Mouse (Mus musculus): ENCODE results near the gene Sik2. TPM values are rescaled to one million over a fixed set of nuclear protein-coding genes. Genes with fewer than 3 reads are reported as not detected.

Sik2 gene
- polyA plus RNA-seq, 1 experiment from 2014 or later, result 18.2 TPM

DNA sequence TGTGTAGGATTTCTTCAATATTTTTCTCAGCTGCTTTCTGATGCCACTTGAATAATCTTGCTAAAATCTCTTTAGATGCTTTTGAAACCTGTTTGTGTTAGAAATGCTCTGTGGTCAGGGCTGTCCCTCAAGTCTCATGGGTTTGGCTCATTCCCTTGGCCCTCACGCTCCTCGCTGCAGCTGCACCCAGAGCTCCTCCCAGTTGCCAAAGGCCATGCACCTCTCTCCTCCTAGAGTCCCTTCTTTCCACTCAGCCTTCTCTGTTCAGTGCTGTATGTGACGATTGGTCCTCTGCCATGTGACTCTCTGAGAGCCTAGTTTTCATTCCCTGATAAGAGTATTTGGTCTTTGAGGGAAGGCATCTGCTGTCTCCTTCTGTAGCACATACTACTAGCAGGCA lies 131.4 kb downstream of the Sik2 start:
- Histone ChIP-seq H3K27ac (no peak overlapping the region), H3K9me3 (replicated peaks) (no peaks in the 10 kb centered on the region), H3K4me1 (no peaks in the 10 kb centered on the region), H3K4me3 (replicated peaks) (no peak overlapping the region), H3K36me3 (peaks cover 95% of the 10 kb centered on the region), H3K9ac (no peak overlapping the region), H3K4me2 (no peak overlapping the region), H3K27me3 (no peaks in the 10 kb centered on the region)
- 69% methylated on average over 3 of the region's 3 CpGs for WGBS
- ATAC-seq (replicated peaks; ENCODE audit: low FRiP score), result no peak

- WGBS, result 91% methylated on average over 3 of the region's 3 CpGs
- no peaks in the 10 kb centered on the region for H3K4me1 ChIP-seq
- H3K4me3 ChIP-seq (replicated peaks), result no peak overlapping the region
Observed at GRCm38 (mm10) chr9:50876287-50876686, 132.6 kb downstream of the Sik2 start.

DNA sequence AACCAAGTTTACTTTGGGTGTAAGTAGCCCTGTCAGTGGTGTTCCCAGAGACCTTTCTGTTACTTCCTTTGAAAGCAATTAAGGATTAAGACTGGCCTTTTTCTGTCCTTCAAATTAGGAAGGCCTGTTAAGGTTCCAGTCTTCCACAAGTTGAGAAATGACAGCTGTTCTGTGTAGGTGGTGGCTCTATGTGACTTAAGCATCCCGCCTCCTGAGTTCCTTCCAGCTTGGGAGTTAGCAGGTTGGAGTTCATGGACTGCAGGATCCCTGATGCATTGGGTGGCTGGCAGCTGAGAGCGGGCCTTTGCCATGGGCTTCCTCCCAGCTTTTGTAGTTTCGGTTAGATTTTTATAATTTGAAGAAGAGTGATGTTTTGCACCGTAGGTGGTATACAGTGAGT lies 133.4 kb downstream of the Sik2 start:
- Histone ChIP-seq H3K27me3 (no peaks in the 10 kb centered on the region), H3K9me3 (replicated peaks) (no peaks in the 10 kb centered on the region), H3K36me3 (peaks cover 90% of the 10 kb centered on the region), H3K27ac (no peak overlapping the region), H3K9ac (no peak overlapping the region), H3K4me3 (replicated peaks) (no peak overlapping the region), H3K4me2 (no peak overlapping the region), H3K4me1 (no peaks in the 10 kb centered on the region)
- 90% methylated on average over 4 of the region's 4 CpGs for WGBS
- no peak for ATAC-seq (replicated peaks; ENCODE audit: low FRiP score)

More at GRCm38 (mm10) chr9:50876287-50876686, 132.6 kb downstream of the Sik2 start:
- Histone ChIP-seq H3K36me3 (peaks cover 87% of the 10 kb centered on the region), H3K9ac (no peak overlapping the region), H3K9me3 (replicated peaks) (no peaks in the 10 kb centered on the region), H3K27me3 (no peaks in the 10 kb centered on the region), H3K4me2 (no peak overlapping the region), H3K27ac (no peak overlapping the region)
- no peak for ATAC-seq (replicated peaks; ENCODE audit: low FRiP score)

GRCm38 (mm10) chr9:50874031-50874430 lies 134.8 kb downstream of the Sik2 start:
- 90% methylated on average over 6 of the region's 6 CpGs for WGBS
- Histone ChIP-seq H3K4me1 (no peaks in the 10 kb centered on the region), H3K4me3 (replicated peaks) (no peak overlapping the region), H3K9ac (no peak overlapping the region), H3K27ac (no peak overlapping the region), H3K4me2 (no peak overlapping the region), H3K9me3 (replicated peaks) (no peaks in the 10 kb centered on the region), H3K27me3 (no peaks in the 10 kb centered on the region), H3K36me3 (peaks cover 87% of the 10 kb centered on the region)
- ATAC-seq (replicated peaks; ENCODE audit: low FRiP score), result no peak

GRCm38 (mm10) chr9:50873210-50873609 lies 135.7 kb downstream of the Sik2 start:
- ATAC-seq (replicated peaks; ENCODE audit: low FRiP score), result no peak
- H3K4me2 ChIP-seq, result no peak overlapping the region
- H3K27ac ChIP-seq, result no peak overlapping the region
- no peaks in the 10 kb centered on the region for H3K4me1 ChIP-seq
- no peak overlapping the region for H3K9ac ChIP-seq
- H3K4me3 ChIP-seq (replicated peaks), result no peak overlapping the region
- no peaks in the 10 kb centered on the region for H3K27me3 ChIP-seq
- WGBS, result 89% methylated on average over 9 of the region's 9 CpGs
- no peaks in the 10 kb centered on the region for H3K9me3 ChIP-seq (replicated peaks)
- H3K36me3 ChIP-seq, result peaks cover 87% of the 10 kb centered on the region

GRCm38 (mm10) chr9:50868182-50868581 lies 140.7 kb downstream of the Sik2 start:
- no peak overlapping the region for H3K27ac ChIP-seq
- 92% methylated on average over 2 of the region's 2 CpGs for WGBS
- H3K9me3 ChIP-seq (replicated peaks), result no peaks in the 10 kb centered on the region
- H3K4me2 ChIP-seq, result no peak overlapping the region
- no peaks in the 10 kb centered on the region for H3K27me3 ChIP-seq
- H3K4me3 ChIP-seq (replicated peaks), result no peak overlapping the region
- H3K9ac ChIP-seq, result no peak overlapping the region
- peaks cover 88% of the 10 kb centered on the region for H3K36me3 ChIP-seq
- no peak for ATAC-seq (replicated peaks; ENCODE audit: low FRiP score)
- no peaks in the 10 kb centered on the region for H3K4me1 ChIP-seq

DNA sequence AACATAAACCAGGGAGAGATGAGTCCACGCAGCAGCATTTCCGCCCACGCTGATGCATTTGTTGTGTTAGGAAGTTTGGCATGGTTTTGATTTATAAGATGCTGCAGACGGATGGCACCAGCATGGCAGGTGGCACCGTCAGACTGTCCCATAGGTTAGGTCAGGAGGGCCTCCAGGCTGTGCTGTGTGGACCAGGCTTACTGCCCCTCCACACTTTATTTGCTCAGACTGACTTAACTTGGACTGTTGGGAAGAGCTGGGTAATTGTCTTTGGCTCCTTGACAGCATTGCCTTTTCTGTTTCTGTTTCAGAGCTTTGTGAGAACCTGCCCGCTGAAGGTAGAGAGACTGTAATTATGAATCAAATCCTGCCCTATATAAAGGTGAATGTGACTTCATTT lies 141.9 kb downstream of the Sik2 start:
- H3K4me1 ChIP-seq, result no peaks in the 10 kb centered on the region
- H3K4me2 ChIP-seq, result no peak overlapping the region
- no peaks in the 10 kb centered on the region for H3K9me3 ChIP-seq (replicated peaks)
- H3K27ac ChIP-seq, result no peak overlapping the region
- H3K9ac ChIP-seq, result no peak overlapping the region
- no peak for ATAC-seq (replicated peaks; ENCODE audit: low FRiP score)
- no peak overlapping the region for H3K4me3 ChIP-seq (replicated peaks)
- 93% methylated on average over 6 of the region's 6 CpGs for WGBS
- H3K36me3 ChIP-seq, result peaks cover 89% of the 10 kb centered on the region
- H3K27me3 ChIP-seq, result no peaks in the 10 kb centered on the region

DNA sequence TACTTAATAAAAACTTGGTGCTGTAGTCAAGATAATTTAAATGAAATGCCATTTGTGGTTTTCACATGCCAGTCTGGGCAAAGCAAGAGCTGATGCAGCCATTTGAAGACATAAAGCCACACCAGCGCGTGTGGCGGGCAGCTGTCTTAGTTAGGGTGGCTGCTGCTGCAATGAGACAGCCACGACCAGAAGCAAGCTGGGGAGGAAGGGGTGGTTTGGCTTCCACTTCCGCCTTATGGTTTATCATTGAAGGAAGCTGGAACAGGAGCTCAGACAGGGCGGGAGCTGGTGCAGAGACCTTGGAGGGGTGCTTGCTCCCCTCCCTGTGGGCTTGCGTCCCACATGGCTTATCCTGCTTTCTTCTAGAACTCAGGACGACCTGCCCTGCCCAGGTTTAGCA lies 143.1 kb downstream of the Sik2 start:
- H3K4me3 ChIP-seq (replicated peaks), result no peak overlapping the region
- WGBS, result 79% methylated on average over 8 of the region's 8 CpGs
- H3K27me3 ChIP-seq, result no peaks in the 10 kb centered on the region
- no peak for ATAC-seq (replicated peaks; ENCODE audit: low FRiP score)
- H3K9me3 ChIP-seq (replicated peaks), result no peaks in the 10 kb centered on the region
- H3K9ac ChIP-seq, result no peak overlapping the region
- H3K36me3 ChIP-seq, result peaks cover 97% of the 10 kb centered on the region
- no peaks in the 10 kb centered on the region for H3K4me1 ChIP-seq
- no peak overlapping the region for H3K27ac ChIP-seq
- H3K4me2 ChIP-seq, result no peak overlapping the region

- ATAC-seq (replicated peaks; ENCODE audit: low FRiP score), result no peak
- H3K4me3 ChIP-seq (replicated peaks), result no peak overlapping the region
- H3K4me2 ChIP-seq, result no peak overlapping the region
- no peak overlapping the region for H3K9ac ChIP-seq
- H3K9me3 ChIP-seq (replicated peaks), result no peaks in the 10 kb centered on the region
- no peaks in the 10 kb centered on the region for H3K27me3 ChIP-seq
- no peak overlapping the region for H3K27ac ChIP-seq
- WGBS, result 87% methylated on average over 5 of the region's 5 CpGs
- no peaks in the 10 kb centered on the region for H3K4me1 ChIP-seq
- H3K36me3 ChIP-seq, result peaks cover 97% of the 10 kb centered on the region
Observed at GRCm38 (mm10) chr9:50864877-50865276, 144.0 kb downstream of the Sik2 start.

DNA sequence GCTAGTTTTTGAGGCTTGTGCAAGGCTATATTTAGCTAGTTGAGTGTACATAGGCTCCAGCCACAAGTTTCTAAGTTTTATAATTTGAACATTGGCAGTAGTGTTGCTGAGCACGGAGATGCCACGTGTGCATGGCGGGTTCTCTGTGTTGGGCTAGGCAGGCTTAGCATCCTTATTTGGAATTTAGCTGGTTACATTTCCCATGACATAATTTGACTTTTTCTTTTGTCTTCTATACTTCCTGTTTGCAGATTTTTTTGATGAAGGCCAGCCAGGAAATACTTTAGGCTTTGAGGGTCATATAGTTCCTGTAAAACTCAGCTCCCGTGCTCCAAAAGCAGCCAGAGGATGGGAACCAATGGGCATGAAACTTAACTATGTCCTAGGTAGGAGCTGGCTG lies 145.0 kb downstream of the Sik2 start:
- whole genome bisulfite sequencing, result 83% methylated on average over 4 of the region's 4 CpGs
- no peak overlapping the region for H3K4me2 ChIP-seq

DNA sequence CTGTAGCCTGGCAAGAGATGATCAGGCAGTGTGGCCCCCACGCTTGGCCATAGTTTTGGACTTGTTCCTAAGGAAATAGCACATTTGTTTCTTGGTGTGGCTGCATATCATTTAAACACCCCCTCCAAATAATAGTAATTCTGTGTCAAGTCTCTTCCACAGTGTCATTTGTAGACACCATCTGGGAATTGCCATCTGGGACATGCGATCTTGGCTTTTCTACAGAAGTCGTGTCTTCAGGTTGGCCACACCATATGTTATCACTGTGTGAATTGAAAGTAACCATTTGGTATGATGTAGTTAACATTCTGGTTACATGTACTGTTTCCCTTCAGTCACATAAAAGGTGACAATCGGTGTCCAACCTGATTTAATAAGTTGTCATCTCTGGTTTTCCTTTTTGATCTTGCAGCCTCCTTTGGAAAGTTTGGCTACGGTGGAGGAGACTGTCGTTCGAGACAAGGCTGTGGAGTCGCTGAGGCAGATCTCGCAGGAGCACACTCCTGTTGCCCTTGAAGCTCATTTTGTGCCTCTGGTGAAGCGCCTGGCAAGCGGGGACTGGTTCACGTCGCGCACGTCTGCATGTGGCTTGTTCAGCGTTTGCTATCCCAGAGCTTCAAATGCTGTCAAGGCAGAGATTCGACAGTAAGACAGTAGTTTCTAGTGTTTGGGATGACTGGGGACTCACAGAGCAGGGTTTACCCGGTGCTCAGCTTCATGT lies 147.6 kb downstream of the Sik2 start:
- H3K9me3 ChIP-seq (replicated peaks), result no peaks in the 10 kb centered on the region
- no peak for ATAC-seq (replicated peaks; ENCODE audit: low FRiP score)
- peaks cover 8% of the 10 kb centered on the region for H3K4me1 ChIP-seq
- H3K27me3 ChIP-seq, result no peaks in the 10 kb centered on the region
- H3K27ac ChIP-seq, result no peak overlapping the region
- peaks cover 76% of the 10 kb centered on the region for H3K36me3 ChIP-seq
- H3K4me2 ChIP-seq, result no peak overlapping the region
- no peak overlapping the region for H3K9ac ChIP-seq
- no peak overlapping the region for H3K4me3 ChIP-seq (replicated peaks)
- WGBS, result 93% methylated on average over 18 of the region's 18 CpGs

More for the DNA sequence above, 145.0 kb downstream of the Sik2 start:
- Histone ChIP-seq H3K9me3 (replicated peaks) (no peaks in the 10 kb centered on the region), H3K9ac (no peak overlapping the region), H3K27me3 (no peaks in the 10 kb centered on the region), H3K36me3 (peaks cover 99% of the 10 kb centered on the region), H3K4me3 (replicated peaks) (no peak overlapping the region), H3K27ac (no peak overlapping the region), H3K4me1 (no peaks in the 10 kb centered on the region)
- no peak for ATAC-seq (replicated peaks; ENCODE audit: low FRiP score)

- H3K9me3 ChIP-seq (replicated peaks), result no peaks in the 10 kb centered on the region
- H3K36me3 ChIP-seq, result peaks cover 50% of the 10 kb centered on the region
- H3K4me1 ChIP-seq, result peaks cover 23% of the 10 kb centered on the region
- no peak overlapping the region for H3K9ac ChIP-seq
- no peaks in the 10 kb centered on the region for H3K27me3 ChIP-seq
- H3K4me2 ChIP-seq, result no peak overlapping the region
- no peak for ATAC-seq (replicated peaks; ENCODE audit: low FRiP score)
- H3K27ac ChIP-seq, result no peak overlapping the region
- WGBS, result 76% methylated on average over 6 of the region's 6 CpGs
- no peak overlapping the region for H3K4me3 ChIP-seq (replicated peaks)
Observed at GRCm38 (mm10) chr9:50858681-50859080, 150.2 kb downstream of the Sik2 start.
